22 mouse cellular contexts compared by ENCODE assay signal in the genomic region with DNA sequence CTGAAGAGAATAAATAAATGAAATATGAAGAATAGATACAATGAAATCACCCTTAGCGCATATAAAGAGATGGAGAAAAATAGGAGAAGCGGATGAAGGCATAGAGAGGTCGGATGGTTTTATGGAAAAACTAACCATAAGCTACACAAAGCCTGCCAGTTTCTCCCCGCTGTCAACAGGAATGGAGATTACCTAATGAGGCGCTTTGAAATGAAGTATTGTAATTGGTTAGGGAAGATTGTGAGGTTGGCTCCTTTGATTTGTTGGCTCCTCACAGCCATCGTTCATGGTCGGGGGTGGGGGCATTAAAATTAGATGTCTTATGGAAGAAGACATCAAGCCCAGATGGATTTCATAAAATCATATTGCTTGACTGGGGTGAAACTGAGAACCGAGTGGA.
A peak's percentile ranks its signal among the peaks of the same experiment; 100 is the strongest.
DNase-seq lines count a peak whose midpoint lies in the region; ATAC-seq and TF ChIP-seq lines count a peak whose summit lies in the region.
"Had no signal": no experiment of that assay in that cellular context is flagged by ENCODE, and none has a peak within 500 bp of the region (broad histone marks: within the 10 kb centered on the region; RNA-seq: fewer than 3 reads in every experiment).

No protein-coding gene starts in this region.

- ATAC-seq in heart, embryonic 11.5 days (replicated peaks; ENCODE audit: insufficient number of reproducible peaks, low FRiP score, low TSS enrichment) = no peak
- ATAC-seq: CD4-positive, CD25-positive, alpha-beta regulatory T cell, adult 4 months; forebrain, embryonic 15.5 days; hindbrain, embryonic 16.5 days; inflammation-experienced regulatory T-cells, adult 6 months; intestine, embryonic 16.5 days; Patski had no signal

- no peaks in the 10 kb centered on the region for H3K9me3 ChIP-seq in heart, embryonic 11.5 days (replicated peaks; ENCODE audit: control insufficient read depth, low read length)
- H3K9me3 ChIP-seq: embryonic facial prominence, embryonic 13.5 days; forebrain, embryonic 10.5 days had no signal

- H3K27me3 ChIP-seq in cerebellum, adult 2 months (ENCODE audit: control insufficient read depth, insufficient read depth, low read length) = no peaks in the 10 kb centered on the region
- H3K27me3 ChIP-seq in heart, embryonic 11.5 days (ENCODE audit: control insufficient read depth, insufficient read depth, low read length) = no peaks in the 10 kb centered on the region
- H3K27me3 ChIP-seq: embryonic facial prominence, embryonic 13.5 days; forebrain, embryonic 15.5 days; hindbrain, embryonic 13.5 days; Patski had no signal

- no peaks in the 10 kb centered on the region for H3K36me3 ChIP-seq in heart, embryonic 11.5 days (ENCODE audit: control insufficient read depth, insufficient read depth, low read length)
- H3K36me3 ChIP-seq: embryonic facial prominence, embryonic 13.5 days; forebrain, embryonic 10.5 days; forebrain, embryonic 15.5 days; heart, embryonic 10.5 days; hindbrain, embryonic 13.5 days had no signal

- WGBS in cerebellum, adult 2 months = 32% methylated on average over 8 of the region's 8 CpGs
- WGBS in heart, embryonic 11.5 days (ENCODE audit: insufficient replicate concordance) = 78% methylated on average over 8 of the region's 8 CpGs

- H3K27ac ChIP-seq in cerebellum, adult 2 months (ENCODE audit: insufficient read depth, low read length) = no peak overlapping the region
- no peak overlapping the region for H3K27ac ChIP-seq in heart, embryonic 11.5 days (ENCODE audit: low read depth, low read length)
- H3K27ac ChIP-seq: embryonic facial prominence, embryonic 13.5 days; forebrain, embryonic 10.5 days; forebrain, embryonic 15.5 days; heart, adult 2 months; heart, embryonic 10.5 days; hindbrain, embryonic 13.5 days had no signal

- peaks cover 4% of the 10 kb centered on the region; the same call in 1 of the 2 replicates for H3K4me1 ChIP-seq in cerebellum, adult 2 months (ENCODE audit: control insufficient read depth, insufficient read depth, low read length)
- no peaks in the 10 kb centered on the region for H3K4me1 ChIP-seq in heart, embryonic 11.5 days (ENCODE audit: control insufficient read depth, insufficient read depth, low read length)
- H3K4me1 ChIP-seq: embryonic facial prominence, embryonic 13.5 days; forebrain, embryonic 10.5 days; forebrain, embryonic 15.5 days; heart, embryonic 10.5 days; hindbrain, embryonic 13.5 days had no signal

- TF ChIP-seq CTCF in cerebellum, adult 2 months (IDR thresholded peaks at IDR 0.05; ENCODE audit: borderline replicate concordance, insufficient read depth, low read depth, low read length) = no peak

- H3K9ac ChIP-seq in heart, embryonic 11.5 days (ENCODE audit: low read depth, low read length) = no peak overlapping the region
- H3K9ac ChIP-seq: embryonic facial prominence, embryonic 13.5 days; forebrain, embryonic 15.5 days; hindbrain, embryonic 13.5 days had no signal

- H3K4me3 ChIP-seq in cerebellum, adult 2 months (replicated peaks; ENCODE audit: insufficient read depth, low read depth, low read length) = no peak overlapping the region
- H3K4me3 ChIP-seq in heart, embryonic 11.5 days (ENCODE audit: low read depth, low read length) = no peak overlapping the region
- H3K4me3 ChIP-seq: embryonic facial prominence, embryonic 13.5 days; forebrain, embryonic 10.5 days; forebrain, embryonic 15.5 days; heart, adult 2 months; heart, embryonic 10.5 days; hindbrain, embryonic 13.5 days had no signal

- TF ChIP-seq POLR2A in cerebellum, adult 2 months (IDR thresholded peaks at IDR 0.05; ENCODE audit: borderline replicate concordance, insufficient read depth, low read length) = no peak

- peak; percentile 14 to 19 for DNase-seq in cerebellum, postnatal 25 days
- DNase-seq in cerebellum, adult 2 months = no peak
- DNase-seq in heart, adult 11 months = peak; percentile 22
- DNase-seq in Muller cell, postnatal 12 days (ENCODE audit: inconsistent ontology term) = peak; percentile 8
- peak; percentile 51 for DNase-seq in NIH3T3 (ENCODE audit: low read depth)
- DNase-seq in left cerebral cortex, adult 11 months (ENCODE audit: low spot score) = no peak
- DNase-seq: adrenal gland, postnatal 36 days; gastrocnemius, postnatal 25 days; heart, adult 2 months; kidney, adult 18-20 months; kidney, adult 9 months had no signal

- H3K4me2 ChIP-seq in heart, embryonic 11.5 days = no peak overlapping the region
- H3K4me2 ChIP-seq: embryonic facial prominence, embryonic 13.5 days; forebrain, embryonic 15.5 days; hindbrain, embryonic 13.5 days had no signal

Comparison
In these comparisons a context has a peak if more than half of its experiments do, and no peak if none do; other contexts are left out.
1. DNase-seq: peak in cerebellum, postnatal 25 days (2 of 2), heart, adult 11 months (single experiment), Muller cell, postnatal 12 days (single experiment) and NIH3T3 (single experiment); none in cerebellum, adult 2 months (0 of 2) and left cerebral cortex, adult 11 months (single experiment).